Mouse (Mus musculus) spleen, adult 2 months (tissue): ENCODE data around the gene Tma7.

ENCODE experiments used
- CTCF ChIP-seq: fragments of 200-500 bp; IDR thresholded peaks from 2 replicates; pipeline ENCODE4 v1.5.1; 2011; ENCODE audit warnings: mild to moderate bottlenecking, inconsistent platforms; ENCODE audit not compliant: insufficient read depth, insufficient read length, insufficient replicate concordance; ENCODE audit errors: extremely low read depth
- POLR2A ChIP-seq: fragments of 200-500 bp; IDR thresholded peaks from 2 replicates; pipeline ENCODE4 v1.6.1; 2011; ENCODE audit warnings: low read depth, low read length, inconsistent platforms

DNA sequence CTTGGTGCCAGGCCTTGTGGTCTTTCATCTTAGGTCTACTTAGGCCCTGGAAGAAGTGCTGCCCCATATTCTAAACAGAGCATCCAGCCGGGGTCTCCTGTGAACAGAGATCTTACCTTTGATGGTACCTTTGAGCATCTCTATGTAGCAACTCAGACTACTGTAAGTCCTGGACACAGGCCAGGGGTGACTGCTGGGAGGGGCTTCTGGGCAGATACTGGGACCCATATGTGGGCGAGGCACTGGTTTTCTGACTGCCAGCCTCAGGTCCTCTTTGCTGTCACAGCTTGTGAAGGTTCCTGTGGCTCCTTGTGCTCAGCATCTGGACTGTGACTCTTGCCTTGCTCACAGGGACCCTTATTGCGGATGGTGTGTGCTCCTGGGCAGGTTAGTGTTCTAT, 20.2 kb upstream of the Tma7 start:
- TF ChIP-seq CTCF (no peak), POLR2A (no peak)
